Mouse (Mus musculus) kidney, embryonic 16.5 days (tissue): ENCODE data around the gene Ugt1a6b. TPM values are rescaled to one million over a fixed set of nuclear protein-coding genes. Genes with fewer than 3 reads are reported as not detected.
A peak's percentile ranks its signal among the peaks of the same experiment; 100 is the strongest.

Experiments used
- ATAC-seq: fragments of 200-750 bp; cut with Nextera tagmentation; 2 replicates; pipeline ENCODE4 v1.8.0; 2017; ENCODE audit warnings: moderate TSS enrichment; ENCODE audit not compliant: low FRiP score, low TSS enrichment
- H3K27ac ChIP-seq: fragments of 300-500 bp; sonication (generic); 2 replicates; pipeline ENCODE4 v1.5.1; 2014; ENCODE audit warnings: low read length
- H3K27me3 ChIP-seq: fragments of 300-500 bp; sonication (generic); 2 replicates; pipeline ENCODE4 v1.6.1; 2014; ENCODE audit warnings: low read length, control low read depth, mixed read lengths; ENCODE audit not compliant: insufficient read depth
- H3K36me3 ChIP-seq: fragments of 300-500 bp; sonication (generic); 2 replicates; pipeline ENCODE4 v1.6.1; 2014; ENCODE audit warnings: low read length, control low read depth, mixed read lengths; ENCODE audit not compliant: insufficient read depth
- H3K4me1 ChIP-seq: fragments of 300-500 bp; sonication (generic); 2 replicates; pipeline ENCODE4 v1.6.1; 2014; ENCODE audit warnings: low read length, control low read depth, mixed read lengths; ENCODE audit not compliant: insufficient read depth
- H3K4me2 ChIP-seq: fragments of 300-500 bp; sonication (generic); replicated peaks from 2 replicates; pipeline ENCODE4 v1.6.1; 2014; ENCODE audit warnings: low read depth, low read length
- H3K4me3 ChIP-seq: fragments of 300-500 bp; sonication (generic); 2 replicates; pipeline ENCODE4 v1.5.1; 2014; ENCODE audit warnings: mild to moderate bottlenecking, low read length
- H3K9ac ChIP-seq: fragments of 300-500 bp; sonication (generic); replicated peaks from 2 replicates; pipeline ENCODE4 v1.6.1; 2014; ENCODE audit warnings: low read length
- H3K9me3 ChIP-seq: fragments of 300-500 bp; sonication (generic); 2 replicates; pipeline ENCODE4 v1.6.1; 2016; ENCODE audit warnings: low read length, control low read depth
- WGBS: fragments of 180-500 bp; shearing (Covaris S2); extraction: QIAGEN DNeasy Blood & Tissue Kit; methylation state at CpG from one replicate; pipeline ENCODE4 v1.1.7; 2014; 5-methylcytosine and 5-hydroxymethylcytosine counted together
- polyA plus RNA-seq: library from polyadenylated mRNA; unstranded; fragments of >200 nt; fragmentation: Nextera tagmentation; extraction: Ambion mirVana; gene quantifications from 2 replicates; pipeline ENCODE4 v1.2.1, GENCODE M21; 2015

Ugt1a6b gene
- polyA plus RNA-seq, 1 experiment from 2014 or later = 0.81 TPM

DNA sequence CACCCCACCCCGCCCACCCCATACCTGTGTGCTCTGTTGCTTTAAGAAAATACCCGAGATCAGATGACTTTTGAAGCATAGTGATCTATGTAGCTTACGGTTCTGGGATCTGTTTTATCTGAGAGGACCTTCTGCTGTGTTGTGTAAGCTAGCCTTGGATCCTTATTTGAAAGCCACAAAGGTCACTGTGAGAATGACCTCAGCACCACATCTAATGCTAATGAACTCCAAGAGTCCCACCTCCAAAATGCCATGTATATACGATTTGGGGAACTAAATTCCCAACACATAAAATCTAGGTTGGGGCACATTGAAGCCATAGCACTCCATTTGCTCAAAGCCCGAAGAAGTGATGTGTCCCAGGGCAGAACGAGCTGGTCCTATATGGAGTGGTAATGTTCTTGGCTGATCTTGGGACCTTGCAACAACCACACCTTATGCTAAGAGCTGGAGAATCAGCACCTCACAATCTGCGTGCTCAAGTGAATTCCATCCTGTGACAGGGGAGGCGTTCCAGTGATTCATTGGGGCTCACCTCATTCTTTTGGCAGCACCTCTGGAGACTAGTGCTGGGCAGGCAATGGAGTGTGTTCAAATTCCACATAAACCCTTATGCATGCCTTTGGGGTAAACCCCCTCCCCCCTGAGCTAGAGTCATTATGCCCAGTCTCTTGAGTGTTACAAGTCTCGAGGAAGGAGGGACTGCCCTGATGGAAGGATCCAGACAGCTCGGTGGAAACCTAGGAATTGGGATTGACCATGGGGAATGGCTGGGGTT is 154.0 kb downstream of the Ugt1a6b start:
- Histone ChIP-seq H3K27ac (no peak overlapping the region), H3K27me3 (no peaks in the 10 kb centered on the region), H3K36me3 (peaks cover 25% of the 10 kb centered on the region), H3K4me3 (no peak overlapping the region), H3K4me1 (peaks cover 13% of the 10 kb centered on the region), H3K4me2 (no peak overlapping the region), H3K9ac (no peak overlapping the region), H3K9me3 (peaks cover 41% of the 10 kb centered on the region)
- ATAC-seq = no peak
- WGBS = 79% methylated on average over 10 of the region's 10 CpGs

DNA sequence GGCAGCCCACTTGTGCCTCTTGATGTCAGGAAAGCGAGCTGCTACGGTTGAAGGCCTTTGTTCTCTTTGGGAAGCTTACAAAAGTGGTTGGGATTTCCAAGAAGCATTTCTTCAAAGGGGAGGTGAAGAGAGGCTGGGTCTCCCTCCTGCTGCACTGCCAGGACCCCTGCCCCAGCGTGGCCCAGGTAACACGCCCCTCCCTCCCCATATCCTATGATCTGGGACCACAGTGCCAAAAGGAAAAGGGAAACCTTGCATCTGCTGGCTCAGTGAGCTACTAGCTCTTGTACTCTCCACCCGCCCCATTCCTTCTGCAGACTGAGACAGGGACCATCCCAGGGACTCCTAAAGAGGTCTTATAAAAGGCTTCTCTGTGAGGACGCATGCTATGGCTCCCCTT is 154.6 kb downstream of the Ugt1a6b start:
- H3K4me3 ChIP-seq = no peak overlapping the region
- 81% methylated on average over 6 of the region's 6 CpGs for WGBS
- H3K27ac ChIP-seq = no peak overlapping the region
- H3K4me1 ChIP-seq = peaks cover 17% of the 10 kb centered on the region
- H3K27me3 ChIP-seq = no peaks in the 10 kb centered on the region
- H3K9me3 ChIP-seq = peaks cover 35% of the 10 kb centered on the region
- no peak overlapping the region for H3K4me2 ChIP-seq
- no peak for ATAC-seq
- no peak overlapping the region for H3K9ac ChIP-seq
- H3K36me3 ChIP-seq = peaks cover 31% of the 10 kb centered on the region

- no peak for ATAC-seq
- H3K4me1 ChIP-seq = peaks cover 17% of the 10 kb centered on the region
- no peak overlapping the region for H3K9ac ChIP-seq
- no peaks in the 10 kb centered on the region for H3K27me3 ChIP-seq
- peaks cover 38% of the 10 kb centered on the region for H3K36me3 ChIP-seq
- H3K27ac ChIP-seq = no peak overlapping the region
- H3K4me2 ChIP-seq = no peak overlapping the region
- 68% methylated on average over 6 of the region's 6 CpGs for WGBS
- H3K9me3 ChIP-seq = peaks cover 29% of the 10 kb centered on the region
- H3K4me3 ChIP-seq = no peak overlapping the region
These were observed 155.3 kb downstream of the Ugt1a6b start for GRCm38 (mm10) chr1:88258361-88258760.

DNA sequence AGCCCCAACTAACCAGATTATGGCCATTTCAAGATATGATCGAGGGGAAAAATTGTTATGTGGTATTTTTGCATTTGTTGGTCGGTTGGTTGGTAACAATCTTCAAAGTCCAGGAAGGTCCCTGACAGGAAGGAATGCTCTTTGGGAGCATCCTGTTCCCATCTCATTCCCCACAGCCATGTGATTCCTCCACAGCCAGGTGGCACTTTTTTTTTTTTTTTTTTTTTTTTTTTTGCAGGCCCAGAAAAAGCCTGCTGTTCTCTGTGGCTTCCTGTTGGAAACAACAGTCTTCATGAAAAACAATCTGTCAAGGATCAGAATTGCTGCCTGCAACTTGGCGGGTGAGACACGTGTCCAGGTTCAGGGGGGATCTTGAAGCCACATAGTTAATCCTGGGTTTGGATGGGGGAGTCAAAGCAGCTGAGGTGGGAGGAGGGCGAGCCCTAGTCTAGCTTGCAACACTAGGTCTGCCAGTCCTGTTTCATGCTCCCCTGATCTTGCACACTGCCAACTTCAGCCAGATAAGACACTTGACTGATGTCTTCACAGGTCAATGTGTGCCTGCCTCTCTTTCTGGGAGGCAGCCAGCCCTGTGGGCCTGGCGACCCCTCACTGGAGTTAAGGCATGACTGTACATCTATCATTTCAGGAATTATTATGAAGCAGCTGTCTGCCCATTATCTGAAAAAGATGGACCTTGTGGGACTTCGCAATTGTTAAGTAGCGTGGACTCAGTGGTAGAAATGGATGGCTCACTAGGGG is 156.0 kb downstream of the Ugt1a6b start:
- Histone ChIP-seq H3K4me2 (no peak overlapping the region), H3K4me3 (no peak overlapping the region), H3K9ac (no peak overlapping the region), H3K27ac (peak overlapping the region; percentile 3; the same call in 1 of the 2 replicates), H3K27me3 (no peaks in the 10 kb centered on the region), H3K36me3 (peaks cover 45% of the 10 kb centered on the region), H3K4me1 (peaks cover 17% of the 10 kb centered on the region), H3K9me3 (peaks cover 24% of the 10 kb centered on the region)
- peak; percentile 16 for ATAC-seq
- 59% methylated on average over 8 of the region's 8 CpGs for WGBS

- peak overlapping the region; percentile 3; the same call in 1 of the 2 replicates for H3K27ac ChIP-seq
These were observed 156.6 kb downstream of the Ugt1a6b start for GRCm38 (mm10) chr1:88259643-88260024.

GRCm38 (mm10) chr1:88260114-88260513 is 157.1 kb downstream of the Ugt1a6b start:
- Histone ChIP-seq H3K4me2 (no peak overlapping the region), H3K36me3 (peaks cover 55% of the 10 kb centered on the region), H3K4me1 (peaks cover 17% of the 10 kb centered on the region), H3K4me3 (no peak overlapping the region), H3K27me3 (no peaks in the 10 kb centered on the region), H3K9ac (no peak overlapping the region), H3K27ac (no peak overlapping the region), H3K9me3 (peaks cover 14% of the 10 kb centered on the region)
- WGBS = 75% methylated on average over 6 of the region's 6 CpGs
- ATAC-seq = peak; percentile 10; the same call in 1 of the 2 replicates

More at GRCm38 (mm10) chr1:88259643-88260024, 156.6 kb downstream of the Ugt1a6b start:
- 73% methylated on average over 4 of the region's 4 CpGs for WGBS
- Histone ChIP-seq H3K4me3 (no peak overlapping the region), H3K27me3 (no peaks in the 10 kb centered on the region), H3K4me1 (peaks cover 17% of the 10 kb centered on the region), H3K9ac (no peak overlapping the region), H3K9me3 (peaks cover 19% of the 10 kb centered on the region), H3K4me2 (no peak overlapping the region), H3K36me3 (peaks cover 50% of the 10 kb centered on the region)
- ATAC-seq = peak; percentile 7; the same call in 1 of the 2 replicates

DNA sequence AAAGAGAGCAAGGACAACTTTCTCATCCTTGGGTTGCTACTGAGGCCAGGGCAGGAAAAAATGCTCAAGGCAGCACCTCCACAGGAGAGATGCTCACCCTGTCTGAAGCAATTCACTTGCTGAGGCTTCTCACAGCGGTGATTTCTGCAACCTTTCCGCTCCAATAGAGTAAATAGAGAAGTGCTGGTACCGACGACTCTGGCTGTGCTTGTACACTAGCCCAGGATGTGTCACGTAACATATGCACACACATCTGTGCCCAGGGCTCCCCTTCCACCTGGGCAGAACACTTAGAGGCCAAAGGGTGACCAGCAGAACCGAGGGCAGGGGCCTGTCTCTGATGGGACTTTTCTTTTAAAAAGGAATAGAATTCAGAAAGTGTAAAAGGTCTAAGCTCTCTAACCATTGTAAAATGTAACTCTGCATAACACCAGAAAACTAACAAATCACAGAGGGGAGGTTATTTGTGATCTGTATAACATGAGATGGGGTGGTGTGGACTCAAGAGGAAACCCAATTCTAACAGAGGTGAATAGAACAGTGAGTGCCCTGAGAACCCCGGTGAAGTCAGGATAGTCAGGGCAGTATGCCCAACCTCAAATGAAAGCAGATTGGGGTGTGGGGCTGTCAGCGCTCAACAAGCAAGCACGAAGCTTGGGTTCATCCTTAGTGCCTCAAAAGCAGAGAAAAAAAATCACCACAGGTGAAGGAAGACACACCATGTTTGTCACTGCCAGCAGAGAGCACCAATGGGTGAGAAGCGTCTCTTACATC is 157.7 kb downstream of the Ugt1a6b start:
- ATAC-seq = no peak
- H3K4me1 ChIP-seq = peaks cover 17% of the 10 kb centered on the region
- 83% methylated on average over 10 of the region's 10 CpGs for WGBS

DNA sequence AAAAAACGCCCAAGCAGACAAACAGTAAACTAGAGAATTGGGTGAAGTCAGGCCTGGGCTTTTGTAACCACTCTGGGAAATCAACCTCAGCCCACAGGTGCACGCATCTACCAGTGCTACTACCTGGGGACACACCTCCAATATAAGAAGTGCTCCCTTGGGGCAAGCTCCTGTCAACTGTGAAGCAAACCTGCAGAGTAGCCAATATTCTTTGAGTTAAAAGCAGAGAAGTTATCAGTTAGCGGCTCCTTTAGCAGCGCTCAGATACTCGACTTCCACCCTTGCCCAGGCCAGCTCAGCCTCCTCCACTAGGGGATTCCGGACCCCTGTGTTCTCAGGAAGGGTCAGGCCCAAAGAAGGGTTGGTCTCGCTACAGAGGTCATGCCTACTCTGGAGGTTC is 158.7 kb downstream of the Ugt1a6b start:
- peaks cover 71% of the 10 kb centered on the region for H3K36me3 ChIP-seq
- ATAC-seq = no peak
- H3K4me2 ChIP-seq = no peak overlapping the region
- H3K4me3 ChIP-seq = no peak overlapping the region
- H3K9me3 ChIP-seq = no peaks in the 10 kb centered on the region
- no peak overlapping the region for H3K27ac ChIP-seq
- no peaks in the 10 kb centered on the region for H3K27me3 ChIP-seq
- 87% methylated on average over 7 of the region's 7 CpGs for WGBS
- H3K9ac ChIP-seq = no peak overlapping the region
- peaks cover 17% of the 10 kb centered on the region for H3K4me1 ChIP-seq

More for the DNA sequence above, 157.7 kb downstream of the Ugt1a6b start:
- Histone ChIP-seq H3K4me3 (no peak overlapping the region), H3K9ac (no peak overlapping the region), H3K27ac (no peak overlapping the region), H3K36me3 (peaks cover 62% of the 10 kb centered on the region), H3K9me3 (peaks cover 8% of the 10 kb centered on the region), H3K27me3 (no peaks in the 10 kb centered on the region), H3K4me2 (no peak overlapping the region)

GRCm38 (mm10) chr1:88262255-88262654 is 159.2 kb downstream of the Ugt1a6b start:
- Histone ChIP-seq H3K4me3 (no peak overlapping the region), H3K27me3 (no peaks in the 10 kb centered on the region), H3K9ac (no peak overlapping the region), H3K4me1 (peaks cover 17% of the 10 kb centered on the region), H3K4me2 (no peak overlapping the region), H3K36me3 (peaks cover 77% of the 10 kb centered on the region), H3K27ac (no peak overlapping the region), H3K9me3 (no peaks in the 10 kb centered on the region)
- WGBS = 54% methylated on average over 4 of the region's 4 CpGs
- ATAC-seq = no peak
